Mouse (Mus musculus) yolk sac, embryonic 10.5 days (tissue): ENCODE measurements at regions not wholly inside any gene's neighbourhood (a gene's known extent, or its start where the extent isn't known, plus 50 kb on each side); places are given as distances from the start of the nearest gene placed in this dataset.
"Not testable (repeated sequence)": the region's sequence is repeated elsewhere in the genome, so short reads cannot be mapped to it uniquely, and the experiment has no call there.

Source experiments
- DNase-seq: peaks from one replicate; pipeline ENCODE4 v3.0.0-alpha.2; 2017; ENCODE audit warnings: low spot score

GRCm38 (mm10) chr15:87818566-87818965 lies 274.5 kb downstream of the Fam19a5 start:
- no peak for DNase-seq

GRCm38 (mm10) chr15:87842097-87842496 lies 298.0 kb downstream of the Fam19a5 start:
- no peak for DNase-seq

- DNase-seq, result no peak
Observed at GRCm38 (mm10) chr15:87859069-87859468, 315.0 kb downstream of the Fam19a5 start.

- DNase-seq, result no peak
Observed at GRCm38 (mm10) chr15:87876286-87876899, 332.3 kb downstream of the Fam19a5 start.

GRCm38 (mm10) chr15:87890903-87891302 lies 346.8 kb downstream of the Fam19a5 start:
- DNase-seq, result no peak

- DNase-seq, result not testable (repeated sequence)
Observed at GRCm38 (mm10) chr15:87894866-87895265, 350.8 kb downstream of the Fam19a5 start.

- DNase-seq, result no peak
Observed at GRCm38 (mm10) chr15:87898655-87899054, 354.6 kb downstream of the Fam19a5 start.

- DNase-seq, result no peak
Observed at GRCm38 (mm10) chr15:87904436-87904835, 360.3 kb downstream of the Fam19a5 start.

GRCm38 (mm10) chr15:87906310-87906709 lies 362.2 kb downstream of the Fam19a5 start:
- no peak for DNase-seq

GRCm38 (mm10) chr15:87922091-87922490 lies 378.0 kb downstream of the Fam19a5 start:
- no peak for DNase-seq

- DNase-seq, result no peak
Observed at GRCm38 (mm10) chr15:87922781-87923446, 378.8 kb downstream of the Fam19a5 start.

- no peak for DNase-seq
Observed at GRCm38 (mm10) chr15:87923906-87924305, 379.8 kb downstream of the Fam19a5 start.

GRCm38 (mm10) chr15:87936041-87936440 lies 391.9 kb downstream of the Fam19a5 start:
- DNase-seq, result no peak

GRCm38 (mm10) chr15:87940837-87941236 lies 396.7 kb downstream of the Fam19a5 start:
- no peak for DNase-seq

GRCm38 (mm10) chr15:87952531-87952930 lies 408.4 kb downstream of the Fam19a5 start:
- DNase-seq, result no peak

GRCm38 (mm10) chr15:87955685-87956256 lies 411.7 kb downstream of the Fam19a5 start:
- DNase-seq, result no peak

- no peak for DNase-seq
Observed at GRCm38 (mm10) chr15:87958866-87959265, 414.8 kb downstream of the Fam19a5 start.

GRCm38 (mm10) chr15:87972641-87973040 lies 428.5 kb downstream of the Fam19a5 start:
- DNase-seq, result no peak

- no peak for DNase-seq
Observed at GRCm38 (mm10) chr15:87987322-87987985, 443.4 kb downstream of the Fam19a5 start.

GRCm38 (mm10) chr15:87994546-87994945 lies 450.4 kb downstream of the Fam19a5 start:
- no peak for DNase-seq

- DNase-seq, result no peak
Observed at GRCm38 (mm10) chr15:88017076-88017475, 473.0 kb downstream of the Fam19a5 start.

- DNase-seq, result no peak
Observed at GRCm38 (mm10) chr15:88032751-88033150, 488.7 kb downstream of the Fam19a5 start.

GRCm38 (mm10) chr15:88033725-88034124 lies 489.6 kb downstream of the Fam19a5 start:
- no peak for DNase-seq
